9 mouse cellular contexts compared by ENCODE assay signal in genomic region chr4:123758306-123758705, GRCm38 (mm10). TPM values are rescaled to one million over a fixed set of nuclear protein-coding genes. Genes with fewer than 3 reads are reported as not detected.
DNase-seq lines count a peak whose midpoint lies in the region; ATAC-seq and TF ChIP-seq lines count a peak whose summit lies in the region.
"Had no signal": no experiment of that assay in that cellular context is flagged by ENCODE, and none has a peak within 500 bp of the region (broad histone marks: within the 10 kb centered on the region; RNA-seq: fewer than 3 reads in every experiment).

No protein-coding gene starts in this region.

- dilution Hi-C loops in CH12.LX (cut with MboI; ENCODE audit: extremely low pct_ligation_motif_present, extremely low pct_unique_long_range_greater_than_20kb, low sequenced_read_pairs), result no loop called here

- H3K4me2 ChIP-seq in hindbrain, postnatal 0 days (ENCODE audit: low read depth, low read length), result no peak overlapping the region
- no peak overlapping the region for H3K4me2 ChIP-seq in hindbrain, embryonic 12.5 days (replicated peaks)
- no peak overlapping the region for H3K4me2 ChIP-seq in CH12.LX (ENCODE audit: insufficient read depth, low read depth, poor library complexity, severe bottlenecking)
- no peak overlapping the region for H3K4me2 ChIP-seq in lung, embryonic 16.5 days (ENCODE audit: low read depth, low read length)
- H3K4me2 ChIP-seq in hindbrain, embryonic 14.5 days (replicated peaks), result no peak overlapping the region
- H3K4me2 ChIP-seq: heart, embryonic 13.5 days had no signal

- H3K79me2 ChIP-seq in CH12.LX (replicated peaks; ENCODE audit: control insufficient read depth, extremely low read depth, insufficient read depth, poor library complexity, severe bottlenecking), result no peaks in the 10 kb centered on the region

- no peak for ATAC-seq in hindbrain, postnatal 0 days
- ATAC-seq in hindbrain, embryonic 12.5 days (ENCODE audit: low FRiP score), result no peak
- peak; percentile 47; the same call in 1 of the 2 replicates for ATAC-seq in lung, embryonic 16.5 days (ENCODE audit: low read depth)
- ATAC-seq in hindbrain, embryonic 14.5 days (ENCODE audit: low FRiP score), result no peak

- H3K27ac ChIP-seq in hindbrain, postnatal 0 days, result no peak overlapping the region
- no peak overlapping the region for H3K27ac ChIP-seq in hindbrain, embryonic 12.5 days
- no peak overlapping the region for H3K27ac ChIP-seq in CH12.LX (ENCODE audit: insufficient read depth, low read depth)
- H3K27ac ChIP-seq in lung, embryonic 16.5 days (ENCODE audit: low read length), result no peak overlapping the region
- no peak overlapping the region for H3K27ac ChIP-seq in hindbrain, embryonic 14.5 days
- H3K27ac ChIP-seq: heart, embryonic 13.5 days had no signal

- no peak for TF ChIP-seq EP300 in CH12.LX (IDR thresholded peaks at IDR 0.05; ENCODE audit: low read length)

- TF ChIP-seq POLR2A in CH12.LX (IDR thresholded peaks at IDR 0.05; ENCODE audit: low read depth, low read length), result no peak

- H3K9ac ChIP-seq in hindbrain, postnatal 0 days (replicated peaks; ENCODE audit: low read length), result no peak overlapping the region
- H3K9ac ChIP-seq in hindbrain, embryonic 12.5 days, result no peak overlapping the region
- H3K9ac ChIP-seq in CH12.LX (ENCODE audit: insufficient read depth, low read depth), result no peak overlapping the region
- H3K9ac ChIP-seq in lung, embryonic 16.5 days (ENCODE audit: low read length), result no peak overlapping the region
- no peak overlapping the region for H3K9ac ChIP-seq in hindbrain, embryonic 14.5 days
- H3K9ac ChIP-seq: heart, embryonic 13.5 days had no signal

- no peaks in the 10 kb centered on the region for H3K9me3 ChIP-seq in hindbrain, postnatal 0 days (ENCODE audit: low read length)
- no peaks in the 10 kb centered on the region for H3K9me3 ChIP-seq in hindbrain, embryonic 12.5 days (replicated peaks)
- H3K9me3 ChIP-seq in CH12.LX (replicated peaks; ENCODE audit: low read length), result no peaks in the 10 kb centered on the region
- H3K9me3 ChIP-seq in lung, embryonic 16.5 days (ENCODE audit: control insufficient read depth, low read length), result no peaks in the 10 kb centered on the region
- H3K9me3 ChIP-seq in hindbrain, embryonic 14.5 days (ENCODE audit: control insufficient read depth, low read length), result no peaks in the 10 kb centered on the region
- H3K9me3 ChIP-seq: heart, embryonic 13.5 days had no signal

- TF ChIP-seq CTCF in hindbrain, postnatal 0 days (IDR thresholded peaks at IDR 0.05; ENCODE audit: low read depth), result peak; percentile 55
- peak in 1 of 2 experiments; percentile 72; a peak in 3 of 4 replicates for TF ChIP-seq CTCF in CH12.LX (conservative IDR thresholded peaks at IDR 0.05 in 1 of 2, IDR thresholded peaks at IDR 0.05 in 1 of 2; ENCODE audit: low read depth in 2 of 2, low read length in 2 of 2)

- peak; percentile 66 for TF ChIP-seq RAD21 in CH12.LX (IDR thresholded peaks at IDR 0.05; ENCODE audit: low read depth, low read length)

- H3K36me3 ChIP-seq in hindbrain, postnatal 0 days (ENCODE audit: insufficient read depth, low read length), result no peaks in the 10 kb centered on the region
- H3K36me3 ChIP-seq in hindbrain, embryonic 12.5 days, result no peaks in the 10 kb centered on the region
- no peaks in the 10 kb centered on the region for H3K36me3 ChIP-seq in CH12.LX (replicated peaks in 1 of 2; ENCODE audit: control insufficient read depth in 1 of 2, insufficient read depth in 1 of 2, low read length in 1 of 2)
- H3K36me3 ChIP-seq in lung, embryonic 16.5 days (ENCODE audit: control insufficient read depth, insufficient read depth, low read length), result no peaks in the 10 kb centered on the region
- H3K36me3 ChIP-seq in hindbrain, embryonic 14.5 days (replicated peaks; ENCODE audit: control insufficient read depth, insufficient read depth), result no peaks in the 10 kb centered on the region
- H3K36me3 ChIP-seq: heart, embryonic 13.5 days had no signal

- DNase-seq in hindbrain, postnatal 0 days (ENCODE audit: low spot score), result peak; percentile 43
- DNase-seq in CH12.LX (ENCODE audit: extremely low read depth), result no peak
- DNase-seq in ZHBTc4 (ENCODE audit: low read depth, low spot score), result peak; percentile 69
- DNase-seq in right cerebral cortex, adult 2 months (ENCODE audit: low spot score in 2 of 2), result no peak
- no peak for DNase-seq in hindbrain, embryonic 14.5 days (ENCODE audit: low spot score)
- DNase-seq in layer of hippocampus, adult 8-10 months (ENCODE audit: low spot score in 2 of 2), result no peak

- no peaks in the 10 kb centered on the region for H3K27me3 ChIP-seq in hindbrain, postnatal 0 days (ENCODE audit: insufficient read depth, low read length)
- no peaks in the 10 kb centered on the region for H3K27me3 ChIP-seq in hindbrain, embryonic 12.5 days
- no peaks in the 10 kb centered on the region for H3K27me3 ChIP-seq in CH12.LX (replicated peaks)
- H3K27me3 ChIP-seq in lung, embryonic 16.5 days (ENCODE audit: control insufficient read depth, insufficient read depth, low read depth, low read length), result no peaks in the 10 kb centered on the region
- no peaks in the 10 kb centered on the region for H3K27me3 ChIP-seq in hindbrain, embryonic 14.5 days (ENCODE audit: control insufficient read depth, insufficient read depth, low read length)
- H3K27me3 ChIP-seq: heart, embryonic 13.5 days had no signal

- H3K4me1 ChIP-seq in hindbrain, postnatal 0 days (ENCODE audit: insufficient read depth, low read length), result no peaks in the 10 kb centered on the region
- no peaks in the 10 kb centered on the region for H3K4me1 ChIP-seq in hindbrain, embryonic 12.5 days
- H3K4me1 ChIP-seq in CH12.LX (ENCODE audit: control insufficient read depth in 1 of 2, insufficient read depth in 2 of 2), result no peaks in the 10 kb centered on the region
- no peaks in the 10 kb centered on the region for H3K4me1 ChIP-seq in lung, embryonic 16.5 days (replicated peaks; ENCODE audit: control insufficient read depth, insufficient read depth, low read length)
- no peaks in the 10 kb centered on the region for H3K4me1 ChIP-seq in hindbrain, embryonic 14.5 days (replicated peaks; ENCODE audit: control insufficient read depth, insufficient read depth, low read length)
- H3K4me1 ChIP-seq: heart, embryonic 13.5 days had no signal

- WGBS in hindbrain, postnatal 0 days, result 46% methylated on average over 4 of the region's 4 CpGs
- 52% methylated on average over 4 of the region's 4 CpGs for WGBS in hindbrain, embryonic 12.5 days
- WGBS in lung, embryonic 16.5 days, result 35% methylated on average over 4 of the region's 4 CpGs
- WGBS in hindbrain, embryonic 14.5 days, result 54% methylated on average over 4 of the region's 4 CpGs

- in situ Hi-C loops in CH12.LX (cut with MboI; ENCODE audit: low pct_ligation_motif_present, low pct_unique_long_range_greater_than_20kb, low sequenced_read_pairs), result no loop called here

- no peak overlapping the region for H3K4me3 ChIP-seq in hindbrain, postnatal 0 days (ENCODE audit: low read length)
- no peak overlapping the region for H3K4me3 ChIP-seq in hindbrain, embryonic 12.5 days
- no peak overlapping the region for H3K4me3 ChIP-seq in CH12.LX (replicated peaks in 1 of 3; ENCODE audit: low read depth in 2 of 3, low read length in 2 of 3, poor library complexity in 1 of 3)
- H3K4me3 ChIP-seq in lung, embryonic 16.5 days (ENCODE audit: low read length), result no peak overlapping the region
- no peak overlapping the region for H3K4me3 ChIP-seq in hindbrain, embryonic 14.5 days (replicated peaks; ENCODE audit: low read length)
- H3K4me3 ChIP-seq: heart, embryonic 13.5 days had no signal

TF ChIP-seq in CH12.LX, 34 proteins besides CTCF, POLR2A, EP300 and RAD21 (continues in another document):
- TF ChIP-seq NRF1 (IDR thresholded peaks at IDR 0.05; ENCODE audit: low read depth, low read length), result no peak
- no peak for TF ChIP-seq MXI1 (IDR thresholded peaks at IDR 0.05; ENCODE audit: low read depth, low read length)
- no peak for TF ChIP-seq NELFE (IDR thresholded peaks at IDR 0.05; ENCODE audit: low read depth, low read length)
- peak; percentile 73 for TF ChIP-seq SMC3 (IDR thresholded peaks at IDR 0.05; ENCODE audit: low read depth, low read length)
- TF ChIP-seq BHLHE40 (IDR thresholded peaks at IDR 0.05; ENCODE audit: low read depth, low read length), result no peak

RNA-seq across cellular contexts. Expression of gene Akirin1, which starts 8.2 kb away (rescaled TPM):
- total RNA-seq in hindbrain, postnatal 0 days (2014; rRNA removed), result 48.7 and 53.3 TPM in 2 replicates
- 80.6 and 82.7 TPM in 2 replicates for polyA plus RNA-seq in hindbrain, postnatal 0 days (2015; fragmentation: Nextera tagmentation; extraction: Ambion mirVana)
- 94.3 and 99.3 TPM in 2 replicates for polyA plus RNA-seq in hindbrain, embryonic 12.5 days (2016; fragmentation: Nextera tagmentation; extraction: Ambion mirVana)
- total RNA-seq in CH12.LX (2012; rRNA removed) (27.9 and 33.3 TPM in 2 replicates), CH12.LX (2014; rRNA removed) (52.1 and 55.1 TPM in 2 replicates)
- 35.6 and 37.3 TPM in 2 replicates for polyA plus RNA-seq in CH12.LX (2012; ENCODE audit: insufficient read length, low read depth)
- 29.9 and 37.8 TPM in 2 replicates for polyA plus RNA-seq in lung, embryonic 16.5 days (2015; fragmentation: Nextera tagmentation; extraction: Ambion mirVana)
- 88.5 and 100 TPM in 2 replicates for polyA plus RNA-seq in hindbrain, embryonic 14.5 days (2014; fragmentation: Nextera tagmentation; extraction: Ambion mirVana)
- 10 to 100 TPM; 54.7 to 59.0 (median 56.9) TPM for total RNA-seq in layer of hippocampus, adult 8-10 months (2022)

RNA-seq across cellular contexts. Expression of gene Rhbdl2, which starts 29.4 kb away (rescaled TPM):
- total RNA-seq in hindbrain, postnatal 0 days (2014; rRNA removed), result 1.8 and 7.0 TPM in 2 replicates
- polyA plus RNA-seq in hindbrain, postnatal 0 days (2015; fragmentation: Nextera tagmentation; extraction: Ambion mirVana), result 1.5 and 1.8 TPM in 2 replicates
- 0.40 and 0.77 TPM in 2 replicates for polyA plus RNA-seq in hindbrain, embryonic 12.5 days (2016; fragmentation: Nextera tagmentation; extraction: Ambion mirVana)
- not detected in 2 replicates for total RNA-seq in CH12.LX (2012; rRNA removed)
- total RNA-seq in CH12.LX (2014; rRNA removed), result not detected in 2 replicates
- not detected in 2 replicates for polyA plus RNA-seq in CH12.LX (2012; ENCODE audit: insufficient read length, low read depth)
- polyA plus RNA-seq in lung, embryonic 16.5 days (2015; fragmentation: Nextera tagmentation; extraction: Ambion mirVana), result 1.3 and 1.6 TPM in 2 replicates
- polyA plus RNA-seq in hindbrain, embryonic 14.5 days (2014; fragmentation: Nextera tagmentation; extraction: Ambion mirVana), result 0.90 and 1.2 TPM in 2 replicates
- under 1 TPM in 3 of 4 experiments, not detected in 1; 0.45 to 0.73 (median 0.66) TPM for total RNA-seq in layer of hippocampus, adult 8-10 months (2022)

RNA-seq across cellular contexts. Expression of gene Ndufs5, which starts 40.3 kb away (rescaled TPM):
- total RNA-seq in hindbrain, postnatal 0 days (2014; rRNA removed), result 107 and 129 TPM in 2 replicates
- polyA plus RNA-seq in hindbrain, postnatal 0 days (2015; fragmentation: Nextera tagmentation; extraction: Ambion mirVana), result 651 and 656 TPM in 2 replicates
- polyA plus RNA-seq in hindbrain, embryonic 12.5 days (2016; fragmentation: Nextera tagmentation; extraction: Ambion mirVana), result 324 and 347 TPM in 2 replicates
- total RNA-seq in CH12.LX (2012; rRNA removed) (213 and 227 TPM in 2 replicates), CH12.LX (2014; rRNA removed) (174 and 179 TPM in 2 replicates)
- 121 and 145 TPM in 2 replicates for polyA plus RNA-seq in CH12.LX (2012; ENCODE audit: insufficient read length, low read depth)
- 294 and 297 TPM in 2 replicates for polyA plus RNA-seq in lung, embryonic 16.5 days (2015; fragmentation: Nextera tagmentation; extraction: Ambion mirVana)
- polyA plus RNA-seq in hindbrain, embryonic 14.5 days (2014; fragmentation: Nextera tagmentation; extraction: Ambion mirVana), result 501 and 593 TPM in 2 replicates
- total RNA-seq in layer of hippocampus, adult 8-10 months (2022), result 100 to 1,000 TPM; 145 to 182 (median 170) TPM

Comparison
In these comparisons a context has a peak if more than half of its experiments do, and no peak if none do; other contexts are left out.
1. DNase-seq: peak in hindbrain, postnatal 0 days (single experiment) and ZHBTc4 (single experiment); none in CH12.LX (single experiment), right cerebral cortex, adult 2 months (0 of 2), hindbrain, embryonic 14.5 days (single experiment) and layer of hippocampus, adult 8-10 months (0 of 2).